In genomic region chr6:129066530-129066929, GRCm38 (mm10) we compare ENCODE assay signal across 26 mouse cellular contexts. TPM values are rescaled to one million over a fixed set of nuclear protein-coding genes. Genes with fewer than 3 reads are reported as not detected.
DNase-seq lines count a peak whose midpoint lies in the region; ATAC-seq and TF ChIP-seq lines count a peak whose summit lies in the region.
"Had no signal": no experiment of that assay in that cellular context is flagged by ENCODE, and none has a peak within 500 bp of the region (broad histone marks: within the 10 kb centered on the region; RNA-seq: fewer than 3 reads in every experiment).

No protein-coding gene starts in this region.

- H3K9me3 ChIP-seq in hindbrain, embryonic 11.5 days (ENCODE audit: control insufficient read depth, low read length): no peaks in the 10 kb centered on the region
- no peaks in the 10 kb centered on the region for H3K9me3 ChIP-seq in hindbrain, postnatal 0 days (ENCODE audit: low read length)
- no peaks in the 10 kb centered on the region for H3K9me3 ChIP-seq in midbrain, embryonic 11.5 days (ENCODE audit: control insufficient read depth, low read length)
- no peaks in the 10 kb centered on the region for H3K9me3 ChIP-seq in midbrain, embryonic 10.5 days (replicated peaks)
- H3K9me3 ChIP-seq: embryonic facial prominence, embryonic 13.5 days; embryonic facial prominence, embryonic 15.5 days; forebrain, embryonic 13.5 days; forebrain, embryonic 15.5 days had no signal

- H3K27me3 ChIP-seq in hindbrain, embryonic 11.5 days (ENCODE audit: control insufficient read depth, insufficient read depth, low read length): no peaks in the 10 kb centered on the region
- no peaks in the 10 kb centered on the region for H3K27me3 ChIP-seq in hindbrain, postnatal 0 days (ENCODE audit: insufficient read depth, low read length)
- H3K27me3 ChIP-seq in midbrain, embryonic 11.5 days (ENCODE audit: control insufficient read depth, insufficient read depth, low read length): no peaks in the 10 kb centered on the region
- no peaks in the 10 kb centered on the region for H3K27me3 ChIP-seq in midbrain, embryonic 10.5 days (ENCODE audit: low read depth, poor library complexity, severe bottlenecking)
- H3K27me3 ChIP-seq: CH12.LX; embryonic facial prominence, embryonic 13.5 days; embryonic facial prominence, embryonic 15.5 days; forebrain, embryonic 13.5 days; forebrain, embryonic 15.5 days; Patski had no signal

- TF ChIP-seq CTCF in hindbrain, postnatal 0 days (IDR thresholded peaks at IDR 0.05; ENCODE audit: low read depth): no peak

- no peaks in the 10 kb centered on the region for H3K36me3 ChIP-seq in hindbrain, embryonic 11.5 days (ENCODE audit: control insufficient read depth, insufficient read depth, low read length)
- H3K36me3 ChIP-seq in hindbrain, postnatal 0 days (ENCODE audit: insufficient read depth, low read length): no peaks in the 10 kb centered on the region
- H3K36me3 ChIP-seq in midbrain, embryonic 11.5 days (ENCODE audit: control insufficient read depth, insufficient read depth, low read length): no peaks in the 10 kb centered on the region
- H3K36me3 ChIP-seq in midbrain, embryonic 10.5 days: no peaks in the 10 kb centered on the region
- H3K36me3 ChIP-seq: embryonic facial prominence, embryonic 13.5 days; embryonic facial prominence, embryonic 15.5 days; forebrain, embryonic 15.5 days; G1E had no signal

- no peak overlapping the region for H3K9ac ChIP-seq in hindbrain, embryonic 11.5 days (ENCODE audit: low read depth, low read length)
- no peak overlapping the region for H3K9ac ChIP-seq in hindbrain, postnatal 0 days (replicated peaks; ENCODE audit: low read length)
- H3K9ac ChIP-seq in midbrain, embryonic 11.5 days (ENCODE audit: low read length): no peak overlapping the region
- H3K9ac ChIP-seq: embryonic facial prominence, embryonic 13.5 days; embryonic facial prominence, embryonic 15.5 days; forebrain, embryonic 13.5 days; forebrain, embryonic 15.5 days; forebrain, postnatal 0 days had no signal

- no peak for DNase-seq in hindbrain, embryonic 11.5 days (ENCODE audit: low spot score)
- DNase-seq in hindbrain, postnatal 0 days (ENCODE audit: low spot score): no peak
- no peak for DNase-seq in midbrain, embryonic 11.5 days (ENCODE audit: low spot score, missing footprints)
- DNase-seq in midbrain, embryonic 10.5 days (ENCODE audit: low spot score): no peak
- no peak for DNase-seq in cerebellum, adult 8-10 months
- DNase-seq: cerebellum, adult 11-12 months; cerebellum, adult 9-11 months had no signal

- no peak overlapping the region for H3K27ac ChIP-seq in hindbrain, embryonic 11.5 days (ENCODE audit: low read depth, low read length)
- H3K27ac ChIP-seq in hindbrain, postnatal 0 days: no peak overlapping the region
- no peak overlapping the region for H3K27ac ChIP-seq in midbrain, embryonic 11.5 days (ENCODE audit: low read depth, low read length)
- H3K27ac ChIP-seq in midbrain, embryonic 10.5 days (replicated peaks): no peak overlapping the region
- H3K27ac ChIP-seq: embryonic facial prominence, embryonic 13.5 days; embryonic facial prominence, embryonic 15.5 days; forebrain, embryonic 13.5 days; forebrain, embryonic 15.5 days had no signal

- no peak overlapping the region for H3K4me2 ChIP-seq in hindbrain, embryonic 11.5 days (replicated peaks; ENCODE audit: low read depth, low read length)
- H3K4me2 ChIP-seq in hindbrain, postnatal 0 days (ENCODE audit: low read depth, low read length): no peak overlapping the region
- H3K4me2 ChIP-seq in midbrain, embryonic 11.5 days: no peak overlapping the region
- H3K4me2 ChIP-seq: embryonic facial prominence, embryonic 13.5 days; embryonic facial prominence, embryonic 15.5 days; forebrain, embryonic 13.5 days; forebrain, embryonic 15.5 days had no signal

- H3K4me3 ChIP-seq in hindbrain, embryonic 11.5 days (ENCODE audit: low read depth, low read length): no peak overlapping the region
- no peak overlapping the region for H3K4me3 ChIP-seq in hindbrain, postnatal 0 days (ENCODE audit: low read length)
- no peak overlapping the region for H3K4me3 ChIP-seq in midbrain, embryonic 11.5 days (ENCODE audit: low read depth, low read length)
- H3K4me3 ChIP-seq in midbrain, embryonic 10.5 days: no peak overlapping the region
- H3K4me3 ChIP-seq: embryonic facial prominence, embryonic 13.5 days; embryonic facial prominence, embryonic 15.5 days; erythroblast, embryonic 14.5 days; forebrain, embryonic 13.5 days; forebrain, embryonic 15.5 days had no signal

- H3K4me1 ChIP-seq in hindbrain, embryonic 11.5 days (replicated peaks; ENCODE audit: control insufficient read depth, insufficient read depth, low read length): no peaks in the 10 kb centered on the region
- no peaks in the 10 kb centered on the region for H3K4me1 ChIP-seq in hindbrain, postnatal 0 days (ENCODE audit: insufficient read depth, low read length)
- H3K4me1 ChIP-seq in midbrain, embryonic 11.5 days (ENCODE audit: control insufficient read depth, insufficient read depth, low read length): no peaks in the 10 kb centered on the region
- no peaks in the 10 kb centered on the region for H3K4me1 ChIP-seq in midbrain, embryonic 10.5 days
- H3K4me1 ChIP-seq: embryonic facial prominence, embryonic 13.5 days; embryonic facial prominence, embryonic 15.5 days; forebrain, embryonic 13.5 days; forebrain, embryonic 15.5 days had no signal

- ATAC-seq in hindbrain, embryonic 11.5 days (ENCODE audit: low FRiP score): peak; percentile 54; the same call in 1 of the 2 replicates
- ATAC-seq in hindbrain, postnatal 0 days: no peak
- peak; percentile 61; the same call in 1 of the 2 replicates for ATAC-seq in midbrain, embryonic 11.5 days (ENCODE audit: low FRiP score)
- 0 out of 2 replicates have a peak, but pooled peaks have one; percentile 46 for ATAC-seq in erythroid progenitor cell, adult 5-6 weeks (replicated peaks; ENCODE audit: low FRiP score, poor library complexity, severe bottlenecking)

RNA-seq across cellular contexts. Expression of gene Klrb1f, which starts 20.8 kb away (rescaled TPM):
- polyA plus RNA-seq in hindbrain, embryonic 11.5 days (2014; fragmentation: Nextera tagmentation; extraction: Ambion mirVana): 0.70 TPM in 1 of 2 replicates, not detected in the other
- not detected in 2 replicates for total RNA-seq in hindbrain, postnatal 0 days (2014; rRNA removed)
- 0.24 and 0.40 TPM in 2 replicates for polyA plus RNA-seq in hindbrain, postnatal 0 days (2015; fragmentation: Nextera tagmentation; extraction: Ambion mirVana)
- 0.23 and 0.28 TPM in 2 replicates for polyA plus RNA-seq in midbrain, embryonic 11.5 days (2014; fragmentation: Nextera tagmentation; extraction: Ambion mirVana)
- 0.25 TPM in 1 of 2 replicates, not detected in the other for polyA plus RNA-seq in midbrain, embryonic 10.5 days (2016; fragmentation: Nextera tagmentation; extraction: Ambion mirVana)
- total RNA-seq in erythroid progenitor cell, adult 5-6 weeks (2015; ENCODE audit: low replicate concordance): 1.4 and 14.7 TPM in 2 replicates
- 2.7 and 4.1 TPM in 2 replicates for total RNA-seq in erythroid progenitor cell, adult 5-6 weeks (2017; ENCODE audit: low replicate concordance)
- total RNA-seq: adrenal gland, postnatal 14 days; adrenal gland, postnatal 36 days; G1E had no signal
- polyA plus RNA-seq: cerebellum, adult 2 months; erythroblast, embryonic 14.5 days; forebrain, embryonic 11.5 days; forebrain, embryonic 13.5 days; G1E; Patski had no signal

RNA-seq across cellular contexts. Expression of gene Clec2e, which starts 34.2 kb away (rescaled TPM):
- polyA plus RNA-seq in hindbrain, embryonic 11.5 days (2014; fragmentation: Nextera tagmentation; extraction: Ambion mirVana): not detected in 2 replicates
- not detected in 2 replicates for total RNA-seq in hindbrain, postnatal 0 days (2014; rRNA removed)
- not detected in 2 replicates for polyA plus RNA-seq in hindbrain, postnatal 0 days (2015; fragmentation: Nextera tagmentation; extraction: Ambion mirVana)
- polyA plus RNA-seq in midbrain, embryonic 11.5 days (2014; fragmentation: Nextera tagmentation; extraction: Ambion mirVana): not detected in 2 replicates
- not detected in 2 replicates for polyA plus RNA-seq in midbrain, embryonic 10.5 days (2016; fragmentation: Nextera tagmentation; extraction: Ambion mirVana)
- not detected in 2 replicates for total RNA-seq in erythroid progenitor cell, adult 5-6 weeks (2015; ENCODE audit: low replicate concordance)
- not detected in 2 replicates for total RNA-seq in erythroid progenitor cell, adult 5-6 weeks (2017; ENCODE audit: low replicate concordance)
- total RNA-seq: adrenal gland, adult 18-20 months; adrenal gland, postnatal 14 days; adrenal gland, postnatal 36 days; CH12.LX; common myeloid progenitor, adult 5-6 weeks; forebrain, postnatal 0 days; G1E had no signal
- polyA plus RNA-seq: activated CD4-positive, CD25-positive, alpha-beta regulatory T cell, adult 4 months; CD4-positive, CD25-positive, alpha-beta regulatory T cell, adult 4 months; cerebellum, adult 2 months; embryonic facial prominence, embryonic 11.5 days; embryonic facial prominence, embryonic 13.5 days; embryonic facial prominence, embryonic 15.5 days; erythroblast, embryonic 14.5 days; forebrain, embryonic 11.5 days; forebrain, embryonic 13.5 days; forebrain, embryonic 15.5 days; forebrain, postnatal 0 days; G1E; Patski had no signal
